Mouse (Mus musculus): ENCODE measurements around the gene Tprkb. TPM values are rescaled to one million over a fixed set of nuclear protein-coding genes. Genes with fewer than 3 reads are reported as not detected.
"Not testable (repeated sequence)": the region's sequence is repeated elsewhere in the genome, so short reads cannot be mapped to it uniquely, and the experiment has no call there.

Tprkb gene
- polyA plus RNA-seq, 1 experiment from 2014 or later, result 35.9 TPM

GRCm38 (mm10) chr6:85895061-85895648 is 16.5 kb upstream of the Tprkb start:
- peak; percentile 9 for DNase-seq (ENCODE audit: low spot score)
- peaks cover 22% of the 10 kb centered on the region; the same call in 1 of the 2 replicates for H3K9me3 ChIP-seq (replicated peaks)
- H3K36me3 ChIP-seq; H3K4me3 ChIP-seq; H3K27me3 ChIP-seq (ENCODE audit: low read depth, poor library complexity, severe bottlenecking); H3K27ac ChIP-seq (replicated peaks); H3K4me1 ChIP-seq: not testable (repeated sequence)
- 72% methylated on average over 25 of the region's 25 CpGs for WGBS

- H3K27ac ChIP-seq (replicated peaks); H3K27me3 ChIP-seq (ENCODE audit: low read depth, poor library complexity, severe bottlenecking); H3K36me3 ChIP-seq; H3K4me3 ChIP-seq; H3K4me1 ChIP-seq; H3K9me3 ChIP-seq (replicated peaks): not testable (repeated sequence)
- 77% methylated on average over 7 of the region's 8 CpGs for WGBS
- DNase-seq (ENCODE audit: low spot score), result peak; percentile 9
Observed at GRCm38 (mm10) chr6:85898596-85899475, 12.8 kb upstream of the Tprkb start.

GRCm38 (mm10) chr6:85902303-85902702 is 9.4 kb upstream of the Tprkb start:
- Histone ChIP-seq H3K9me3 (replicated peaks) (no peaks in the 10 kb centered on the region), H3K36me3 (no peaks in the 10 kb centered on the region), H3K27ac (replicated peaks) (no peak overlapping the region), H3K4me1 (peaks cover 7% of the 10 kb centered on the region), H3K4me3 (no peak overlapping the region), H3K27me3 (ENCODE audit: low read depth, poor library complexity, severe bottlenecking) (no peaks in the 10 kb centered on the region)
- DNase-seq (ENCODE audit: low spot score), result peak; percentile 5
- WGBS, result 86% methylated on average over 2 of the region's 2 CpGs

GRCm38 (mm10) chr6:85904642-85905061 is 7.0 kb upstream of the Tprkb start, which contains the start of gene Nat8f4:
TSS of gene Nat8f4 (minus strand) at chr6:85904884.
- Histone ChIP-seq H3K27ac (replicated peaks) (peak within 1 kb of the TSS; percentile 59), H3K4me3 (peak within 1 kb of the TSS; percentile 50)
- not testable (repeated sequence) for H3K36me3 ChIP-seq; H3K4me1 ChIP-seq; H3K27me3 ChIP-seq (ENCODE audit: low read depth, poor library complexity, severe bottlenecking); H3K9me3 ChIP-seq (replicated peaks)
- 18% methylated on average over 20 of the region's 20 CpGs for WGBS
- DNase-seq (ENCODE audit: low spot score), result peak; percentile 57

GRCm38 (mm10) chr6:85906911-85907351 is 4.7 kb upstream of the Tprkb start:
- 71% methylated on average over 2 of the region's 2 CpGs for WGBS
- H3K4me3 ChIP-seq; H3K9me3 ChIP-seq (replicated peaks); H3K36me3 ChIP-seq; H3K27me3 ChIP-seq (ENCODE audit: low read depth, poor library complexity, severe bottlenecking); H3K4me1 ChIP-seq; H3K27ac ChIP-seq (replicated peaks); DNase-seq (ENCODE audit: low spot score): not testable (repeated sequence)

- Histone ChIP-seq H3K27ac (replicated peaks) (no peak overlapping the region), H3K27me3 (ENCODE audit: low read depth, poor library complexity, severe bottlenecking) (no peaks in the 10 kb centered on the region)
Observed at GRCm38 (mm10) chr6:85908341-85908740, 3.3 kb upstream of the Tprkb start.

GRCm38 (mm10) chr6:85909704-85910103 is 2.0 kb upstream of the Tprkb start:
- WGBS, result 91% methylated on average over 1 of the region's 1 CpGs
- no peak for DNase-seq (ENCODE audit: low spot score)

More at GRCm38 (mm10) chr6:85908341-85908740, 3.3 kb upstream of the Tprkb start:
- Histone ChIP-seq H3K9me3 (replicated peaks) (no peaks in the 10 kb centered on the region), H3K36me3 (0 out of 2 replicates have a peak, but pooled peaks cover 2% of the 10 kb centered on the region), H3K4me1 (peaks cover 7% of the 10 kb centered on the region), H3K4me3 (no peak overlapping the region)
- DNase-seq (ENCODE audit: low spot score), result no peak
- WGBS, result 81% methylated on average over 3 of the region's 3 CpGs

GRCm38 (mm10) chr6:85915141-85915538 is 3.5 kb downstream of the Tprkb start:
- H3K4me1 ChIP-seq, result peaks cover 16% of the 10 kb centered on the region
- H3K27ac ChIP-seq (replicated peaks), result peak overlapping the region; percentile 87
- no peaks in the 10 kb centered on the region for H3K27me3 ChIP-seq (ENCODE audit: low read depth, poor library complexity, severe bottlenecking)
- 0 out of 2 replicates have a peak, but pooled peaks cover under 1% of the 10 kb centered on the region for H3K36me3 ChIP-seq
- H3K4me3 ChIP-seq, result peak overlapping the region; percentile 68
- 5% methylated on average over 11 of the region's 11 CpGs for WGBS
- no peak for DNase-seq (ENCODE audit: low spot score)
- no peaks in the 10 kb centered on the region for H3K9me3 ChIP-seq (replicated peaks)

More at GRCm38 (mm10) chr6:85909704-85910103, 2.0 kb upstream of the Tprkb start:
- no peaks in the 10 kb centered on the region for H3K9me3 ChIP-seq (replicated peaks)
- 0 out of 2 replicates have a peak, but pooled peaks cover 2% of the 10 kb centered on the region for H3K36me3 ChIP-seq
- peaks cover 4% of the 10 kb centered on the region for H3K4me1 ChIP-seq
- no peaks in the 10 kb centered on the region for H3K27me3 ChIP-seq (ENCODE audit: low read depth, poor library complexity, severe bottlenecking)
- no peak overlapping the region for H3K4me3 ChIP-seq
- H3K27ac ChIP-seq (replicated peaks), result no peak overlapping the region

GRCm38 (mm10) chr6:85915539-85916513 is 4.2 kb downstream of the Tprkb start, which contains the start of gene Nat8f1:
TSS of gene Nat8f1 (minus strand) at chr6:85915687.
- H3K27ac ChIP-seq (replicated peaks), result peak within 1 kb of the TSS; percentile 87
- peak within 1 kb of the TSS; percentile 68 for H3K4me3 ChIP-seq
- peaks cover 16% of the 10 kb centered on the region for H3K4me1 ChIP-seq
- H3K27me3 ChIP-seq (ENCODE audit: low read depth, poor library complexity, severe bottlenecking); H3K9me3 ChIP-seq (replicated peaks); H3K36me3 ChIP-seq: not testable (repeated sequence)
- under 1% methylated on average over 61 of the region's 61 CpGs for WGBS
- DNase-seq (ENCODE audit: low spot score), result peak; percentile 90

- Histone ChIP-seq H3K9me3 (replicated peaks) (no peaks in the 10 kb centered on the region), H3K36me3 (peaks cover 6% of the 10 kb centered on the region; the same call in 1 of the 2 replicates), H3K27me3 (ENCODE audit: low read depth, poor library complexity, severe bottlenecking) (no peaks in the 10 kb centered on the region), H3K4me3 (peak overlapping the region; percentile 68), H3K4me1 (peaks cover 16% of the 10 kb centered on the region), H3K27ac (replicated peaks) (peak overlapping the region; percentile 87)
- DNase-seq (ENCODE audit: low spot score), result no peak
- WGBS, result 87% methylated on average over 6 of the region's 6 CpGs
Observed at GRCm38 (mm10) chr6:85916596-85916995, 4.9 kb downstream of the Tprkb start.

GRCm38 (mm10) chr6:85918341-85918740 is 6.7 kb downstream of the Tprkb start:
- H3K4me3 ChIP-seq; H3K27me3 ChIP-seq (ENCODE audit: low read depth, poor library complexity, severe bottlenecking); H3K9me3 ChIP-seq (replicated peaks); DNase-seq (ENCODE audit: low spot score); H3K27ac ChIP-seq (replicated peaks): not testable (repeated sequence)
- H3K4me1 ChIP-seq, result peaks cover 16% of the 10 kb centered on the region
- 96% methylated on average over 3 of the region's 3 CpGs for WGBS
- H3K36me3 ChIP-seq, result peaks cover 22% of the 10 kb centered on the region

- 92% methylated on average over 4 of the region's 4 CpGs for WGBS
- H3K36me3 ChIP-seq, result peaks cover 28% of the 10 kb centered on the region
- no peak overlapping the region for H3K27ac ChIP-seq (replicated peaks)
- DNase-seq (ENCODE audit: low spot score), result no peak
- H3K4me3 ChIP-seq, result no peak overlapping the region
- H3K9me3 ChIP-seq (replicated peaks), result no peaks in the 10 kb centered on the region
- peaks cover 15% of the 10 kb centered on the region for H3K4me1 ChIP-seq
- H3K27me3 ChIP-seq (ENCODE audit: low read depth, poor library complexity, severe bottlenecking), result no peaks in the 10 kb centered on the region
Observed at GRCm38 (mm10) chr6:85919401-85919800, 7.7 kb downstream of the Tprkb start.
